In genomic region chr11:69125041-69125851, GRCm38 (mm10) we compare ENCODE assay signal across 7 mouse cellular contexts. TPM values are rescaled to one million over a fixed set of nuclear protein-coding genes. Genes with fewer than 3 reads are reported as not detected.
DNase-seq lines count a peak whose midpoint lies in the region; ATAC-seq and TF ChIP-seq lines count a peak whose summit lies in the region.

No protein-coding gene starts in this region.

- intact Hi-C loops in gastrocnemius, postnatal 36 days (cut with DNase I): loop anchor here (5.0 to 10.0 kb wide), 2 partner anchors 122 to 220 kb away; partner anchors contain the start of gene Rpl26
- intact Hi-C loops in left cerebral cortex, postnatal 4 days (cut with DNase I): no loop called here

- no peak overlapping the region; the same call in 1 of the 2 replicates for H3K27ac ChIP-seq in cortical plate, adult 2 months (ENCODE audit: insufficient read depth, low read length)
- H3K27ac ChIP-seq in intestine, embryonic 16.5 days (ENCODE audit: low read length): peak overlapping the region; percentile 62
- H3K27ac ChIP-seq in midbrain, embryonic 11.5 days (ENCODE audit: low read depth, low read length): no peak overlapping the region

- no peaks in the 10 kb centered on the region for H3K9me3 ChIP-seq in intestine, embryonic 16.5 days (ENCODE audit: control insufficient read depth, low read length)
- no peaks in the 10 kb centered on the region for H3K9me3 ChIP-seq in midbrain, embryonic 11.5 days (ENCODE audit: control insufficient read depth, low read length)

- peak; percentile 49 for ATAC-seq in intestine, embryonic 16.5 days
- ATAC-seq in midbrain, embryonic 11.5 days (ENCODE audit: low FRiP score): 0 out of 2 replicates have a peak, but pooled peaks have one; percentile 16

- no peaks in the 10 kb centered on the region for H3K27me3 ChIP-seq in intestine, embryonic 16.5 days (replicated peaks; ENCODE audit: control insufficient read depth, insufficient read depth, low read length)
- peaks cover 9% of the 10 kb centered on the region for H3K27me3 ChIP-seq in midbrain, embryonic 11.5 days (ENCODE audit: control insufficient read depth, insufficient read depth, low read length)

- H3K4me3 ChIP-seq in cortical plate, adult 2 months (ENCODE audit: insufficient read depth, low read length): peak overlapping the region; percentile 44
- H3K4me3 ChIP-seq in intestine, embryonic 16.5 days (ENCODE audit: low read length): peak overlapping the region; percentile 58
- peak overlapping the region; percentile 61 for H3K4me3 ChIP-seq in midbrain, embryonic 11.5 days (ENCODE audit: low read depth, low read length)

- WGBS in intestine, embryonic 16.5 days: under 1% methylated on average over 24 of the region's 24 CpGs
- WGBS in midbrain, embryonic 11.5 days: under 1% methylated on average over 24 of the region's 24 CpGs

- peak; percentile 88 to 97 for DNase-seq in adrenal gland, adult (ENCODE audit: inconsistent age in 2 of 2, low spot score in 1 of 2)
- peak; percentile 65 to 74 for DNase-seq in gastrocnemius, postnatal 36 days
- DNase-seq in left cerebral cortex, postnatal 4 days: peak; percentile 78
- peak; percentile 100 for DNase-seq in midbrain, embryonic 11.5 days (ENCODE audit: low spot score, missing footprints)
- peak; percentile 73 for DNase-seq in spleen, adult 12 weeks (ENCODE audit: low spot score)

- H3K36me3 ChIP-seq in intestine, embryonic 16.5 days (ENCODE audit: control insufficient read depth, insufficient read depth, low read length): no peaks in the 10 kb centered on the region
- no peaks in the 10 kb centered on the region for H3K36me3 ChIP-seq in midbrain, embryonic 11.5 days (ENCODE audit: control insufficient read depth, insufficient read depth, low read length)

- peak overlapping the region; percentile 76 for H3K4me2 ChIP-seq in intestine, embryonic 16.5 days (ENCODE audit: low read depth, low read length)
- H3K4me2 ChIP-seq in midbrain, embryonic 11.5 days: peak overlapping the region; percentile 91

- peak overlapping the region; percentile 68 for H3K9ac ChIP-seq in intestine, embryonic 16.5 days (ENCODE audit: low read depth, low read length)
- H3K9ac ChIP-seq in midbrain, embryonic 11.5 days (ENCODE audit: low read length): peak overlapping the region; percentile 62

- TF ChIP-seq CTCF in cortical plate, adult 2 months (IDR thresholded peaks at IDR 0.05; ENCODE audit: extremely low read depth, insufficient read depth, low read length): peak; percentile 38

- no peaks in the 10 kb centered on the region for H3K4me1 ChIP-seq in cortical plate, adult 2 months (ENCODE audit: control insufficient read depth, insufficient read depth, low read length)
- peaks cover 17% of the 10 kb centered on the region for H3K4me1 ChIP-seq in intestine, embryonic 16.5 days (ENCODE audit: control insufficient read depth, insufficient read depth, low read length)
- H3K4me1 ChIP-seq in midbrain, embryonic 11.5 days (ENCODE audit: control insufficient read depth, insufficient read depth, low read length): peaks cover 24% of the 10 kb centered on the region

- no peak for TF ChIP-seq POLR2A in cortical plate, adult 2 months (IDR thresholded peaks at IDR 0.05; ENCODE audit: extremely low read depth, insufficient read depth, low read length)

RNA-seq across cellular contexts. Expression of gene Aloxe3, which starts 0.5 kb away (rescaled TPM):
- polyA plus RNA-seq in cortical plate, adult 2 months (2012; rRNA removed): 8.7 and 11.6 TPM in 2 replicates
- not detected for total RNA-seq in gastrocnemius, postnatal 36 days (2021)
- 0.31 and 0.45 TPM in 2 replicates for polyA plus RNA-seq in intestine, embryonic 16.5 days (2015; fragmentation: Nextera tagmentation; extraction: Ambion mirVana)
- 10 to 100 TPM; 10.8 to 13.1 TPM for total RNA-seq in left cerebral cortex, postnatal 4 days (2021)
- 0.15 and 0.74 TPM in 2 replicates for polyA plus RNA-seq in midbrain, embryonic 11.5 days (2014; fragmentation: Nextera tagmentation; extraction: Ambion mirVana)

RNA-seq across cellular contexts. Expression of gene 9130213A22Rik, which starts 2.9 kb away (rescaled TPM):
- polyA plus RNA-seq in cortical plate, adult 2 months (2012; rRNA removed): 2.1 and 2.3 TPM in 2 replicates
- not detected for total RNA-seq in gastrocnemius, postnatal 36 days (2021)
- 0.11 and 0.29 TPM in 2 replicates for polyA plus RNA-seq in intestine, embryonic 16.5 days (2015; fragmentation: Nextera tagmentation; extraction: Ambion mirVana)
- total RNA-seq in left cerebral cortex, postnatal 4 days (2021): 1 to 10 TPM; 1.2 to 1.7 TPM
- polyA plus RNA-seq in midbrain, embryonic 11.5 days (2014; fragmentation: Nextera tagmentation; extraction: Ambion mirVana): 0.11 TPM in 1 of 2 replicates, not detected in the other

RNA-seq across cellular contexts. Expression of gene Hes7, which starts 5.0 kb away (rescaled TPM):
- 0.50 and 0.83 TPM in 2 replicates for polyA plus RNA-seq in cortical plate, adult 2 months (2012; rRNA removed)
- not detected for total RNA-seq in gastrocnemius, postnatal 36 days (2021)
- 0.29 and 0.33 TPM in 2 replicates for polyA plus RNA-seq in intestine, embryonic 16.5 days (2015; fragmentation: Nextera tagmentation; extraction: Ambion mirVana)
- total RNA-seq in left cerebral cortex, postnatal 4 days (2021): 1 to 10 TPM; 2.3 to 2.6 TPM
- 0.17 and 0.33 TPM in 2 replicates for polyA plus RNA-seq in midbrain, embryonic 11.5 days (2014; fragmentation: Nextera tagmentation; extraction: Ambion mirVana)

RNA-seq across cellular contexts. Expression of gene Per1, which starts 30.2 kb away (rescaled TPM):
- polyA plus RNA-seq in cortical plate, adult 2 months (2012; rRNA removed): 48.3 and 57.6 TPM in 2 replicates
- total RNA-seq in gastrocnemius, postnatal 36 days (2021): 10 to 100 TPM; 60.9 to 89.0 TPM
- 13.6 and 13.7 TPM in 2 replicates for polyA plus RNA-seq in intestine, embryonic 16.5 days (2015; fragmentation: Nextera tagmentation; extraction: Ambion mirVana)
- 10 to 100 TPM; 52.8 to 58.0 TPM for total RNA-seq in left cerebral cortex, postnatal 4 days (2021)
- 6.0 and 7.3 TPM in 2 replicates for polyA plus RNA-seq in midbrain, embryonic 11.5 days (2014; fragmentation: Nextera tagmentation; extraction: Ambion mirVana)

RNA-seq across cellular contexts. Expression of gene Alox12b, which starts 31.5 kb away (rescaled TPM):
- polyA plus RNA-seq in cortical plate, adult 2 months (2012; rRNA removed): 4.4 and 5.4 TPM in 2 replicates
- total RNA-seq in gastrocnemius, postnatal 36 days (2021): not detected
- polyA plus RNA-seq in intestine, embryonic 16.5 days (2015; fragmentation: Nextera tagmentation; extraction: Ambion mirVana): 0.33 and 0.38 TPM in 2 replicates
- total RNA-seq in left cerebral cortex, postnatal 4 days (2021): under 1 TPM; 0.16 to 0.18 TPM
- polyA plus RNA-seq in midbrain, embryonic 11.5 days (2014; fragmentation: Nextera tagmentation; extraction: Ambion mirVana): not detected in 2 replicates
